24 mouse cellular contexts compared by ENCODE assay signal in the genomic region with DNA sequence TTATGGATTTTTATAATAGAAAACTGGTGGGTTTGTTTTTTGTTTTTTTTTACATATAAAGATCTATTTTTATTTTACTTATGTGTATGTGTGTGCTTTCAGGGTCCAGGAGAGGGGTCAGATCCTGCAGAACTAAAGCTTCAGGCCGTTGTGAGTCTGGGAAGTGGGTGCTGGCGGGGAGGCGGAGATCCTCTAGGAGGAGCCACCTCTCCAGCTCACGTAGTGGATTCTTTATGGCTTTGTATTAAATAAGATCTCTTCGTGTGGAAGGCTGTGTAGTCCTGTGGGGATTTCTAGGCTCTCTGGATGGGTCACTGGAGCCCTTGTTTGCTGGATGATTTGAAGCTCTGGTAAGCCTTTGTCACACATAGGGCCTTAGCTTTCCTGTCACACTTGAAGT. TPM values are rescaled to one million over a fixed set of nuclear protein-coding genes. Genes with fewer than 3 reads are reported as not detected.
DNase-seq lines count a peak whose midpoint lies in the region; ATAC-seq and TF ChIP-seq lines count a peak whose summit lies in the region.
"Had no signal": no experiment of that assay in that cellular context is flagged by ENCODE, and none has a peak within 500 bp of the region (broad histone marks: within the 10 kb centered on the region; RNA-seq: fewer than 3 reads in every experiment).

No protein-coding gene starts in this region.

- no peak for ATAC-seq in kidney, postnatal 0 days (replicated peaks; ENCODE audit: low FRiP score, low read depth)
- ATAC-seq in stomach, postnatal 0 days (ENCODE audit: low FRiP score, low TSS enrichment) = no peak
- ATAC-seq: CD4-positive, CD25-positive, alpha-beta regulatory T cell, adult 4 months; forebrain, embryonic 13.5 days; forebrain, embryonic 15.5 days; forebrain, postnatal 0 days had no signal

- no peaks in the 10 kb centered on the region for H3K9me3 ChIP-seq in kidney, postnatal 0 days (replicated peaks; ENCODE audit: low read length)
- no peaks in the 10 kb centered on the region for H3K9me3 ChIP-seq in stomach, postnatal 0 days (ENCODE audit: control insufficient read depth, low read length)
- H3K9me3 ChIP-seq: embryonic facial prominence, embryonic 13.5 days; embryonic facial prominence, embryonic 15.5 days; forebrain, embryonic 13.5 days; forebrain, embryonic 15.5 days; G1E had no signal

- no peak for TF ChIP-seq EP300 in stomach, postnatal 0 days (optimal IDR thresholded peaks at IDR 0.05)

- no peak for DNase-seq in kidney, postnatal 0 days (ENCODE audit: low spot score)
- no peak for DNase-seq in kidney, postnatal 36 days
- peak; percentile 51 for DNase-seq in NIH3T3 (ENCODE audit: low read depth)
- DNase-seq in stomach, postnatal 0 days (ENCODE audit: low spot score) = no peak
- DNase-seq in spleen, postnatal 10 days (ENCODE audit: low spot score in 2 of 2) = no peak
- DNase-seq: adrenal gland, adult 2 months; adrenal gland, postnatal 10 days; adrenal gland, postnatal 25 days; B cell, adult 2 months; cerebellum, adult 11 months; cerebellum, adult 18-20 months; cerebellum, adult 8-10 months; cerebellum, adult 9-11 months; cerebellum, postnatal 14 days; cerebellum, postnatal 36 days; embryo, embryonic 11 days; forebrain, postnatal 0 days had no signal

- H3K4me2 ChIP-seq in kidney, postnatal 0 days (ENCODE audit: low read length) = no peak overlapping the region
- no peak overlapping the region for H3K4me2 ChIP-seq in stomach, postnatal 0 days (replicated peaks; ENCODE audit: low read depth)
- H3K4me2 ChIP-seq: embryonic facial prominence, embryonic 13.5 days; embryonic facial prominence, embryonic 15.5 days; forebrain, embryonic 13.5 days; forebrain, embryonic 15.5 days had no signal

- no peak overlapping the region for H3K9ac ChIP-seq in kidney, postnatal 0 days (ENCODE audit: low read depth, low read length)
- no peak overlapping the region for H3K9ac ChIP-seq in stomach, postnatal 0 days (ENCODE audit: low read length)
- H3K9ac ChIP-seq: embryonic facial prominence, embryonic 13.5 days; embryonic facial prominence, embryonic 15.5 days; forebrain, embryonic 13.5 days; forebrain, embryonic 15.5 days; forebrain, postnatal 0 days had no signal

- TF ChIP-seq CTCF in kidney, postnatal 0 days (IDR thresholded peaks at IDR 0.05; ENCODE audit: low read depth) = 0 out of 2 replicates have a peak, but pooled peaks have one; percentile 17
- peak; percentile 17; the same call in 1 of the 2 replicates for TF ChIP-seq CTCF in stomach, postnatal 0 days (IDR thresholded peaks at IDR 0.05; ENCODE audit: low read depth)

- no peak overlapping the region for H3K27ac ChIP-seq in kidney, postnatal 0 days
- no peak overlapping the region for H3K27ac ChIP-seq in stomach, postnatal 0 days (replicated peaks)
- H3K27ac ChIP-seq: embryonic facial prominence, embryonic 13.5 days; embryonic facial prominence, embryonic 15.5 days; forebrain, embryonic 13.5 days; forebrain, embryonic 15.5 days had no signal

- peaks cover 46% of the 10 kb centered on the region for H3K36me3 ChIP-seq in kidney, postnatal 0 days (ENCODE audit: insufficient read depth, low read length)
- peaks cover 9% of the 10 kb centered on the region; the same call in 1 of the 2 replicates for H3K36me3 ChIP-seq in stomach, postnatal 0 days (ENCODE audit: control insufficient read depth, insufficient read depth, low read length)

- WGBS in kidney, postnatal 0 days = 63% methylated on average over 5 of the region's 5 CpGs
- 62% methylated on average over 5 of the region's 5 CpGs for WGBS in stomach, postnatal 0 days

- no peaks in the 10 kb centered on the region for H3K27me3 ChIP-seq in kidney, postnatal 0 days (ENCODE audit: insufficient read depth, low read length)
- H3K27me3 ChIP-seq in stomach, postnatal 0 days (ENCODE audit: control insufficient read depth, insufficient read depth, low read length) = no peaks in the 10 kb centered on the region
- H3K27me3 ChIP-seq: CH12.LX; embryonic facial prominence, embryonic 13.5 days; embryonic facial prominence, embryonic 15.5 days; forebrain, embryonic 13.5 days; forebrain, embryonic 15.5 days had no signal

- no peaks in the 10 kb centered on the region for H3K4me1 ChIP-seq in kidney, postnatal 0 days (replicated peaks; ENCODE audit: insufficient read depth, low read length)
- peaks cover 3% of the 10 kb centered on the region; the same call in 1 of the 2 replicates for H3K4me1 ChIP-seq in stomach, postnatal 0 days (replicated peaks; ENCODE audit: control insufficient read depth, insufficient read depth)

- no peak overlapping the region for H3K4me3 ChIP-seq in kidney, postnatal 0 days (replicated peaks; ENCODE audit: low read depth, low read length)
- no peak overlapping the region for H3K4me3 ChIP-seq in stomach, postnatal 0 days (ENCODE audit: low read depth, low read length)
- H3K4me3 ChIP-seq: embryonic facial prominence, embryonic 13.5 days; embryonic facial prominence, embryonic 15.5 days; forebrain, embryonic 13.5 days; forebrain, embryonic 15.5 days had no signal

RNA-seq across cellular contexts. Expression of gene Crabp2, which starts 7.9 kb away (rescaled TPM):
- 20.1 and 20.9 TPM in 2 replicates for polyA plus RNA-seq in kidney, postnatal 0 days (2015; fragmentation: Nextera tagmentation; extraction: Ambion mirVana)
- polyA plus RNA-seq in stomach, postnatal 0 days (2015; fragmentation: Nextera tagmentation; extraction: Ambion mirVana) = 40.4 and 44.3 TPM in 2 replicates
- polyA plus RNA-seq: adrenal gland, adult 2 months; CD4-positive, CD25-positive, alpha-beta regulatory T cell, adult 4 months; G1E had no signal

RNA-seq across cellular contexts. Expression of gene Rrnad1, which starts 10.1 kb away (rescaled TPM):
- polyA plus RNA-seq in kidney, postnatal 0 days (2015; fragmentation: Nextera tagmentation; extraction: Ambion mirVana) = 12.1 and 12.3 TPM in 2 replicates
- polyA plus RNA-seq in stomach, postnatal 0 days (2015; fragmentation: Nextera tagmentation; extraction: Ambion mirVana) = 7.1 and 7.6 TPM in 2 replicates

RNA-seq across cellular contexts. Expression of gene Isg20l2, which starts 10.5 kb away (rescaled TPM):
- 40.4 and 42.1 TPM in 2 replicates for polyA plus RNA-seq in kidney, postnatal 0 days (2015; fragmentation: Nextera tagmentation; extraction: Ambion mirVana)
- 20.2 and 21.5 TPM in 2 replicates for polyA plus RNA-seq in stomach, postnatal 0 days (2015; fragmentation: Nextera tagmentation; extraction: Ambion mirVana)

RNA-seq across cellular contexts. Expression of gene Mrpl24, which starts 21.3 kb away (rescaled TPM):
- polyA plus RNA-seq in kidney, postnatal 0 days (2015; fragmentation: Nextera tagmentation; extraction: Ambion mirVana) = 87.2 and 88.1 TPM in 2 replicates
- 61.4 and 63.4 TPM in 2 replicates for polyA plus RNA-seq in stomach, postnatal 0 days (2015; fragmentation: Nextera tagmentation; extraction: Ambion mirVana)

RNA-seq across cellular contexts. Expression of gene Nes, which starts 30.3 kb away (rescaled TPM):
- polyA plus RNA-seq in kidney, postnatal 0 days (2015; fragmentation: Nextera tagmentation; extraction: Ambion mirVana) = 24.6 and 28.9 TPM in 2 replicates
- 5.3 and 5.7 TPM in 2 replicates for polyA plus RNA-seq in stomach, postnatal 0 days (2015; fragmentation: Nextera tagmentation; extraction: Ambion mirVana)
- polyA plus RNA-seq: CD4-positive, CD25-positive, alpha-beta regulatory T cell, adult 4 months had no signal
